Mouse (Mus musculus): ENCODE measurements around the gene Tmem178.

DNA sequence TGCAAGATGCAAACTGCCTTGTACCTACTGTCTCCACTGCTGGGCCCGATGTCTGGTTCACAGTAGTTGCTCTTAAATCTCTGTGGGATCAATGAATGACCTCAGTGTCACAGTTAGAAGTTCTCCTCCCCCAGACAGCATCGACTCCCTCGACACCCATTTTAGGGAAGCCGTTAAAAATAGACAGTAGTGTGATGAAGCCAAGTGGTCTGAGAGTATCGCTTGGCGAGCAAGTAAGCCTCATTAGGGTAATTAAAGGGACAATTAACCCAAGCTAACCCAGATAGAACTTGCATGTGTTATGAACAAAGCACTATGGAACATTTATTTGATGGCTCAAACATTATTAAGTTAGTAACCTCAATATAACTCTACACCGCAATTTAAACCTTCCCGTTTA is 60.9 kb downstream of the Tmem178 start:
- TF ChIP-seq POLR2A (IDR thresholded peaks at IDR 0.05; ENCODE audit: extremely low read depth, insufficient read depth, low read length) (no peak), CTCF (IDR thresholded peaks at IDR 0.05; ENCODE audit: low read depth, low read length) (no peak)
